34 mouse cellular contexts compared by ENCODE assay signal in genomic region chr16:23154261-23154660, GRCm38 (mm10). TPM values are rescaled to one million over a fixed set of nuclear protein-coding genes. Genes with fewer than 3 reads are reported as not detected.
"Had no signal": no experiment of that assay in that cellular context is flagged by ENCODE, and none has a peak within 500 bp of the region (broad histone marks: within the 10 kb centered on the region; RNA-seq: fewer than 3 reads in every experiment).

No protein-coding gene starts in this region.

- H3K4me2 ChIP-seq: heart, embryonic 12.5 days; hindbrain, embryonic 12.5 days; hindbrain, embryonic 14.5 days; kidney, embryonic 15.5 days; limb, embryonic 12.5 days; liver, embryonic 11.5 days; liver, embryonic 13.5 days; liver, embryonic 15.5 days had no signal

- ATAC-seq: hindbrain, embryonic 16.5 days; intestine, embryonic 16.5 days had no signal

- H3K9me3 ChIP-seq: heart, embryonic 10.5 days; heart, embryonic 12.5 days; hindbrain, embryonic 10.5 days; hindbrain, embryonic 12.5 days; kidney, embryonic 15.5 days; limb, embryonic 10.5 days; limb, embryonic 12.5 days; liver, embryonic 13.5 days; liver, embryonic 15.5 days had no signal

- H3K36me3 ChIP-seq: heart, embryonic 10.5 days; heart, embryonic 12.5 days; hindbrain, embryonic 10.5 days; hindbrain, embryonic 12.5 days; kidney, embryonic 15.5 days; limb, embryonic 10.5 days; limb, embryonic 12.5 days; liver, embryonic 13.5 days; liver, embryonic 15.5 days had no signal

- H3K27me3 ChIP-seq: heart, embryonic 12.5 days; hindbrain, embryonic 12.5 days; kidney, embryonic 15.5 days; limb, embryonic 12.5 days; liver, embryonic 13.5 days; liver, embryonic 15.5 days had no signal

- H3K27ac ChIP-seq: gastrocnemius, adult 2 months; heart, embryonic 10.5 days; hindbrain, embryonic 10.5 days; hindbrain, embryonic 12.5 days; hindbrain, embryonic 14.5 days; kidney, embryonic 15.5 days; kidney, postnatal 0 days; left cerebral cortex, adult 2 months; limb, embryonic 10.5 days; limb, embryonic 12.5 days; liver, embryonic 13.5 days; liver, embryonic 15.5 days had no signal

- H3K4me3 ChIP-seq: gastrocnemius, adult 2 months; heart, embryonic 10.5 days; heart, embryonic 12.5 days; hindbrain, embryonic 10.5 days; hindbrain, embryonic 12.5 days; kidney, embryonic 15.5 days; left cerebral cortex, adult 2 months; limb, embryonic 10.5 days; limb, embryonic 12.5 days; liver, embryonic 13.5 days; liver, embryonic 15.5 days had no signal

- H3K4me1 ChIP-seq: hindbrain, embryonic 10.5 days; hindbrain, embryonic 12.5 days; kidney, embryonic 15.5 days; limb, embryonic 10.5 days; limb, embryonic 12.5 days; liver, embryonic 15.5 days had no signal

- DNase-seq: gastrocnemius, adult 2 months; gastrocnemius, postnatal 10 days; gastrocnemius, postnatal 25 days; heart, adult 18-20 months; heart, postnatal 10 days; heart, postnatal 4 days; kidney, adult 11 months; kidney, adult 2 months; kidney, adult 9 months; kidney, postnatal 14 days; kidney, postnatal 36 days; liver; liver, embryonic 13.5 days had no signal

- H3K9ac ChIP-seq: heart, embryonic 12.5 days; hindbrain, embryonic 12.5 days; hindbrain, embryonic 14.5 days; kidney, embryonic 15.5 days; limb, embryonic 12.5 days; liver, embryonic 13.5 days; liver, embryonic 15.5 days had no signal

RNA-seq across cellular contexts. Expression of gene Adipoq, which starts 7.9 kb away (rescaled TPM):
- total RNA-seq: layer of hippocampus, adult 18-20 months; layer of hippocampus, postnatal 10 days; layer of hippocampus, postnatal 25 days; left cerebral cortex, adult 2 months; left cerebral cortex, postnatal 14 days; left cerebral cortex, postnatal 36 days had no signal
- polyA plus RNA-seq: heart, embryonic 16.5 days; hindbrain, embryonic 10.5 days; hindbrain, embryonic 12.5 days; hindbrain, embryonic 14.5 days; hindbrain, embryonic 16.5 days; intestine, embryonic 14.5 days; intestine, embryonic 16.5 days; kidney, embryonic 15.5 days; limb, embryonic 10.5 days; limb, embryonic 12.5 days; liver, embryonic 11.5 days; liver, embryonic 13.5 days; liver, embryonic 15.5 days had no signal
